Mouse (Mus musculus) small intestine, adult 2 months (tissue): ENCODE measurements around the gene Sptlc2. TPM values are rescaled to one million over a fixed set of nuclear protein-coding genes. Genes with fewer than 3 reads are reported as not detected.

Source experiments
- H3K27ac ChIP-seq: fragments of 200-500 bp; 2 replicates; pipeline ENCODE4 v1.5.1; 2012; ENCODE audit warnings: low read depth, low read length, control low read depth, inconsistent platforms; ENCODE audit not compliant: insufficient read depth
- H3K27me3 ChIP-seq: fragments of 200-500 bp; 2 replicates; pipeline ENCODE4 v1.6.1; 2012; ENCODE audit warnings: mild to moderate bottlenecking, moderate library complexity, low read length, inconsistent platforms; ENCODE audit not compliant: control insufficient read depth, insufficient read depth
- H3K36me3 ChIP-seq: fragments of 200-500 bp; 2 replicates; pipeline ENCODE4 v1.6.1; 2012; ENCODE audit warnings: mild to moderate bottlenecking, low read length, control low read depth, inconsistent platforms; ENCODE audit not compliant: control insufficient read depth, insufficient read depth
- H3K4me1 ChIP-seq: fragments of 200-500 bp; 2 replicates; pipeline ENCODE4 v1.6.1; 2012; ENCODE audit warnings: low read length, inconsistent platforms, mixed read lengths; ENCODE audit not compliant: control insufficient read depth, insufficient read depth, insufficient read length
- H3K4me3 ChIP-seq: fragments of 200-500 bp; 2 replicates; pipeline ENCODE4 v1.5.1; 2012; ENCODE audit warnings: low read depth, mild to moderate bottlenecking, control low read depth, inconsistent platforms, low read length, moderate library complexity
- CTCF ChIP-seq: fragments of 200-500 bp; IDR thresholded peaks from 2 replicates; pipeline ENCODE4 v1.5.1; 2012; ENCODE audit warnings: low read depth, mild to moderate bottlenecking, control low read depth, inconsistent platforms, low read length, moderate library complexity, mixed read lengths; ENCODE audit not compliant: insufficient replicate concordance, insufficient read length; ENCODE audit errors: extremely low read depth
- POLR2A ChIP-seq: fragments of 200-500 bp; IDR thresholded peaks from 2 replicates; pipeline ENCODE4 v1.6.1; 2012; ENCODE audit warnings: low read depth, mild to moderate bottlenecking, control low read depth, inconsistent platforms, low read length, moderate library complexity
- WGBS: fragments of 180-500 bp; shearing (Covaris S2); methylation state at CpG from one replicate; pipeline ENCODE4 v1.1.7; 2018; 5-methylcytosine and 5-hydroxymethylcytosine counted together
- polyA plus RNA-seq: library from polyadenylated mRNA; depleted of rRNA; stranded (reverse); fragments of >200 nt; gene quantifications from 2 replicates; pipeline ENCODE4 v1.2.3, GENCODE M21; 2012

Gene Sptlc2
- polyA plus RNA-seq, 1 experiment, result 13.5 TPM

- Histone ChIP-seq H3K27ac (peak overlapping the region; percentile 97), H3K4me3 (peak overlapping the region; percentile 53), H3K36me3 (no peaks in the 10 kb centered on the region), H3K4me1 (peaks cover 25% of the 10 kb centered on the region), H3K27me3 (no peaks in the 10 kb centered on the region)
- WGBS, result 13% methylated on average over 21 of the region's 21 CpGs
- TF ChIP-seq CTCF (0 out of 2 replicates have a peak, but pooled peaks have one; percentile 6), POLR2A (no peak; the same call in 1 of the 2 replicates)
Observed at GRCm38 (mm10) chr12:87407869-87408605, 19.9 kb upstream of the Sptlc2 start.

- WGBS, result 62% methylated on average over 3 of the region's 3 CpGs
- H3K4me1 ChIP-seq, result peaks cover 23% of the 10 kb centered on the region
- TF ChIP-seq POLR2A, result no peak
- no peak for TF ChIP-seq CTCF
- H3K27ac ChIP-seq, result peak overlapping the region; percentile 82
- H3K36me3 ChIP-seq, result no peaks in the 10 kb centered on the region
- H3K27me3 ChIP-seq, result no peaks in the 10 kb centered on the region
- H3K4me3 ChIP-seq, result no peak overlapping the region
Observed at GRCm38 (mm10) chr12:87405721-87406120, 17.6 kb upstream of the Sptlc2 start.

- H3K4me1 ChIP-seq, result peaks cover 20% of the 10 kb centered on the region
- no peaks in the 10 kb centered on the region for H3K36me3 ChIP-seq
- H3K4me3 ChIP-seq, result no peak overlapping the region
- WGBS, result 31% methylated on average over 4 of the region's 4 CpGs
- no peaks in the 10 kb centered on the region for H3K27me3 ChIP-seq
- TF ChIP-seq CTCF, result no peak
- TF ChIP-seq POLR2A, result no peak
- H3K27ac ChIP-seq, result peak overlapping the region; percentile 97
Observed at GRCm38 (mm10) chr12:87405165-87405564, 17.0 kb upstream of the Sptlc2 start.

GRCm38 (mm10) chr12:87401883-87402282, 13.7 kb upstream of the Sptlc2 start:
- TF ChIP-seq CTCF (no peak), POLR2A (no peak)
- Histone ChIP-seq H3K27me3 (no peaks in the 10 kb centered on the region), H3K27ac (no peak overlapping the region), H3K36me3 (no peaks in the 10 kb centered on the region), H3K4me3 (no peak overlapping the region), H3K4me1 (peaks cover 26% of the 10 kb centered on the region)
- WGBS, result 73% methylated on average over 6 of the region's 6 CpGs

- H3K27ac ChIP-seq, result peak overlapping the region; percentile 66
Observed at GRCm38 (mm10) chr12:87399119-87399819, 11.1 kb upstream of the Sptlc2 start.

GRCm38 (mm10) chr12:87397811-87398417, 9.8 kb upstream of the Sptlc2 start:
- no peaks in the 10 kb centered on the region for H3K27me3 ChIP-seq
- TF ChIP-seq CTCF (no peak), POLR2A (no peak)
- H3K4me3 ChIP-seq, result no peak overlapping the region
- H3K4me1 ChIP-seq, result peaks cover 29% of the 10 kb centered on the region; the same call in 1 of the 2 replicates
- no peaks in the 10 kb centered on the region for H3K36me3 ChIP-seq
- WGBS, result 57% methylated on average over 4 of the region's 4 CpGs
- peak overlapping the region; percentile 97 for H3K27ac ChIP-seq

More at GRCm38 (mm10) chr12:87399119-87399819, 11.1 kb upstream of the Sptlc2 start:
- Histone ChIP-seq H3K27me3 (no peaks in the 10 kb centered on the region), H3K36me3 (no peaks in the 10 kb centered on the region), H3K4me1 (peaks cover 23% of the 10 kb centered on the region; the same call in 1 of the 2 replicates), H3K4me3 (no peak overlapping the region)
- TF ChIP-seq POLR2A (no peak), CTCF (no peak)
- WGBS, result 50% methylated on average over 10 of the region's 10 CpGs
